Mouse (Mus musculus): ENCODE measurements around the gene Sesn1. TPM values are rescaled to one million over a fixed set of nuclear protein-coding genes. Genes with fewer than 3 reads are reported as not detected.
"Not testable (repeated sequence)": the region's sequence is repeated elsewhere in the genome, so short reads cannot be mapped to it uniquely, and the experiment has no call there.

The Sesn1 gene
- polyA plus RNA-seq, 1 experiment, result not detected

GRCm38 (mm10) chr10:41934633-41935475 is 125.1 kb downstream of the Sesn1 start:
- 7% methylated on average over 21 of the region's 21 CpGs for WGBS
- TF ChIP-seq CTCF (IDR thresholded peaks at IDR 0.05; ENCODE audit: insufficient read depth, low read depth, low read length) (no peak), POLR2A (IDR thresholded peaks at IDR 0.05; ENCODE audit: insufficient read depth, low read depth, low read length) (0 out of 2 replicates have a peak, but pooled peaks have one; percentile 22)
- Histone ChIP-seq H3K4me3 (ENCODE audit: insufficient read depth, low read depth, low read length) (peak overlapping the region; percentile 16), H3K27ac (ENCODE audit: insufficient read depth, low read depth, low read length) (peak overlapping the region; percentile 65), H3K4me1 (ENCODE audit: control insufficient read depth, insufficient read depth, low read length) (peaks cover 17% of the 10 kb centered on the region)

GRCm38 (mm10) chr10:41935476-41935829 is 125.7 kb downstream of the Sesn1 start:
- Histone ChIP-seq H3K27ac (ENCODE audit: insufficient read depth, low read depth, low read length) (peak overlapping the region; percentile 65; the same call in 1 of the 2 replicates), H3K4me3 (ENCODE audit: insufficient read depth, low read depth, low read length) (no peak overlapping the region), H3K4me1 (ENCODE audit: control insufficient read depth, insufficient read depth, low read length) (peaks cover 17% of the 10 kb centered on the region)
- no peak for TF ChIP-seq CTCF (IDR thresholded peaks at IDR 0.05; ENCODE audit: insufficient read depth, low read depth, low read length)
- no peak for TF ChIP-seq POLR2A (IDR thresholded peaks at IDR 0.05; ENCODE audit: insufficient read depth, low read depth, low read length)

- Histone ChIP-seq H3K4me3 (ENCODE audit: insufficient read depth, low read depth, low read length) (no peak overlapping the region), H3K27ac (ENCODE audit: insufficient read depth, low read depth, low read length) (no peak overlapping the region), H3K4me1 (ENCODE audit: control insufficient read depth, insufficient read depth, low read length) (peaks cover 17% of the 10 kb centered on the region)
- 41% methylated on average over 4 of the region's 4 CpGs for WGBS
- TF ChIP-seq CTCF (IDR thresholded peaks at IDR 0.05; ENCODE audit: insufficient read depth, low read depth, low read length) (no peak), POLR2A (IDR thresholded peaks at IDR 0.05; ENCODE audit: insufficient read depth, low read depth, low read length) (no peak)
Observed at GRCm38 (mm10) chr10:41936100-41936499, 126.4 kb downstream of the Sesn1 start.

GRCm38 (mm10) chr10:41937176-41937575 is 127.4 kb downstream of the Sesn1 start:
- no peak overlapping the region for H3K27ac ChIP-seq (ENCODE audit: insufficient read depth, low read depth, low read length)
- no peak overlapping the region for H3K4me3 ChIP-seq (ENCODE audit: insufficient read depth, low read depth, low read length)
- peaks cover 14% of the 10 kb centered on the region for H3K4me1 ChIP-seq (ENCODE audit: control insufficient read depth, insufficient read depth, low read length)
- TF ChIP-seq CTCF (IDR thresholded peaks at IDR 0.05; ENCODE audit: insufficient read depth, low read depth, low read length) (no peak), POLR2A (IDR thresholded peaks at IDR 0.05; ENCODE audit: insufficient read depth, low read depth, low read length) (no peak)
- WGBS, result 75% methylated on average over 4 of the region's 4 CpGs

- Histone ChIP-seq H3K4me3 (ENCODE audit: insufficient read depth, low read depth, low read length) (no peak overlapping the region), H3K4me1 (ENCODE audit: control insufficient read depth, insufficient read depth, low read length) (peaks cover 13% of the 10 kb centered on the region), H3K27ac (ENCODE audit: insufficient read depth, low read depth, low read length) (no peak overlapping the region)
- WGBS, result 74% methylated on average over 4 of the region's 4 CpGs
- TF ChIP-seq POLR2A (IDR thresholded peaks at IDR 0.05; ENCODE audit: insufficient read depth, low read depth, low read length), result no peak
- no peak for TF ChIP-seq CTCF (IDR thresholded peaks at IDR 0.05; ENCODE audit: insufficient read depth, low read depth, low read length)
Observed at GRCm38 (mm10) chr10:41939090-41939489, 129.4 kb downstream of the Sesn1 start.

GRCm38 (mm10) chr10:41952354-41952753 is 142.6 kb downstream of the Sesn1 start:
- not testable (repeated sequence) for H3K4me1 ChIP-seq (ENCODE audit: control insufficient read depth, insufficient read depth, low read length); H3K4me3 ChIP-seq (ENCODE audit: insufficient read depth, low read depth, low read length); H3K27ac ChIP-seq (ENCODE audit: insufficient read depth, low read depth, low read length)
- WGBS, result 85% methylated on average over 10 of the region's 10 CpGs

- Histone ChIP-seq H3K27ac (ENCODE audit: insufficient read depth, low read depth, low read length) (no peak overlapping the region), H3K4me1 (ENCODE audit: control insufficient read depth, insufficient read depth, low read length) (no peaks in the 10 kb centered on the region), H3K4me3 (ENCODE audit: insufficient read depth, low read depth, low read length) (no peak overlapping the region)
- TF ChIP-seq CTCF (IDR thresholded peaks at IDR 0.05; ENCODE audit: insufficient read depth, low read depth, low read length) (no peak), POLR2A (IDR thresholded peaks at IDR 0.05; ENCODE audit: insufficient read depth, low read depth, low read length) (no peak)
- 96% methylated on average over 14 of the region's 14 CpGs for WGBS
Observed at GRCm38 (mm10) chr10:41952850-41953527, 143.3 kb downstream of the Sesn1 start.

GRCm38 (mm10) chr10:41953528-41953864 is 143.8 kb downstream of the Sesn1 start:
- H3K4me3 ChIP-seq (ENCODE audit: insufficient read depth, low read depth, low read length), result no peak overlapping the region
- TF ChIP-seq CTCF (IDR thresholded peaks at IDR 0.05; ENCODE audit: insufficient read depth, low read depth, low read length) (no peak), POLR2A (IDR thresholded peaks at IDR 0.05; ENCODE audit: insufficient read depth, low read depth, low read length) (no peak)
- H3K27ac ChIP-seq (ENCODE audit: insufficient read depth, low read depth, low read length), result no peak overlapping the region
- over 99% methylated on average over 5 of the region's 5 CpGs for WGBS
- no peaks in the 10 kb centered on the region for H3K4me1 ChIP-seq (ENCODE audit: control insufficient read depth, insufficient read depth, low read length)

- H3K27ac ChIP-seq (ENCODE audit: insufficient read depth, low read depth, low read length), result no peak overlapping the region
- H3K4me3 ChIP-seq (ENCODE audit: insufficient read depth, low read depth, low read length), result no peak overlapping the region
- 95% methylated on average over 18 of the region's 18 CpGs for WGBS
- H3K4me1 ChIP-seq (ENCODE audit: control insufficient read depth, insufficient read depth, low read length), result no peaks in the 10 kb centered on the region
- no peak for TF ChIP-seq POLR2A (IDR thresholded peaks at IDR 0.05; ENCODE audit: insufficient read depth, low read depth, low read length)
- no peak for TF ChIP-seq CTCF (IDR thresholded peaks at IDR 0.05; ENCODE audit: insufficient read depth, low read depth, low read length)
Observed at GRCm38 (mm10) chr10:41957421-41958225, 147.9 kb downstream of the Sesn1 start.

Other genes with a start within 250 kb of the Sesn1 start
- gene Ccdc162, start 93.3 kb upstream of the Sesn1 start, polyA plus RNA-seq (2012; ENCODE audit: insufficient read depth, insufficient read length, low replicate concordance, missing spikeins), result not detected in 2 replicates
- not detected in 2 replicates for gene Cep57l1, start 64 bp upstream of the Sesn1 start, polyA plus RNA-seq (2012; ENCODE audit: insufficient read depth, insufficient read length, low replicate concordance, missing spikeins)
- gene Armc2, start 208.5 kb downstream of the Sesn1 start, polyA plus RNA-seq (2012; ENCODE audit: insufficient read depth, insufficient read length, low replicate concordance, missing spikeins), result not detected in 2 replicates